Mouse (Mus musculus) cerebellum, postnatal 4 days (tissue): Measurements from ENCODE around the gene Gm20390.
"Not testable (repeated sequence)": the region's sequence is repeated elsewhere in the genome, so short reads cannot be mapped to it uniquely, and the experiment has no call there.

Source experiments
- DNase-seq, 2 experiments: peaks; one replicate each; pipeline ENCODE4 v3.0.0; 2022; ENCODE audit warnings: low spot score in 2 of 2, mixed read lengths in 1 of 2

The Gm20390 gene

GRCm38 (mm10) chr11:93965391-93965790 lies 2.7 kb downstream of the Gm20390 start:
- no peak for DNase-seq

GRCm38 (mm10) chr11:93963013-93963412 lies 5.1 kb downstream of the Gm20390 start:
- DNase-seq = no peak

GRCm38 (mm10) chr11:93961482-93961881 lies 6.6 kb downstream of the Gm20390 start:
- DNase-seq = no peak

GRCm38 (mm10) chr11:93957746-93958145 lies 10.3 kb downstream of the Gm20390 start:
- no peak for DNase-seq

DNA sequence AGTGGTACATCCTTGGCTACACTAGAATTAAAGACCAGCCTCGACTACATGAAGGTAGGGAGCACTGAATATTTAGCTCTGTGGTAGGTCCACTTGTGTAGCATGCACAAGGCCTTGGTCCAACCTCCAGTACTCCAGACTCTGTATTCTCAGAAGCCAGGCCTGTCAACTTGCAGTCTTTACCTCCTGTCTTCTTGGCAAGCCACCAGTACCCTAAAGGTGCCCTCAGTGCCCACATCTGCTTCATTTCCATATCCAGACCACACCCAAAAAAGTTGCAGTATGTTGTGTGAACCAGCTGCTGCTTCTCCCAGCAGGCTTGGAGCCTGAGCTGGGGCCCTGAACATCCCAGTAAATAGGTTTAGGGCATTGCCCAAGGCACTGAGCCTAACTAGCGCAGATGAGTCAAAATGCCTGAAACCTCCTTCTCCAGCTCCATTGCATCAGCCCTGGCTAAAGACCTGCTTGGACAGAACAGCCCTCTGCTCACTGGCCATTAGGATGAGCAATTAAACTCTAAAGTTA lies 11.0 kb downstream of the Gm20390 start:
- DNase-seq = no peak

GRCm38 (mm10) chr11:93956159-93956558 lies 11.9 kb downstream of the Gm20390 start, which contains the start of gene Nme2:
Gene Nme2 (minus strand): TSS chr11:93956259.
- DNase-seq = no peak

DNA sequence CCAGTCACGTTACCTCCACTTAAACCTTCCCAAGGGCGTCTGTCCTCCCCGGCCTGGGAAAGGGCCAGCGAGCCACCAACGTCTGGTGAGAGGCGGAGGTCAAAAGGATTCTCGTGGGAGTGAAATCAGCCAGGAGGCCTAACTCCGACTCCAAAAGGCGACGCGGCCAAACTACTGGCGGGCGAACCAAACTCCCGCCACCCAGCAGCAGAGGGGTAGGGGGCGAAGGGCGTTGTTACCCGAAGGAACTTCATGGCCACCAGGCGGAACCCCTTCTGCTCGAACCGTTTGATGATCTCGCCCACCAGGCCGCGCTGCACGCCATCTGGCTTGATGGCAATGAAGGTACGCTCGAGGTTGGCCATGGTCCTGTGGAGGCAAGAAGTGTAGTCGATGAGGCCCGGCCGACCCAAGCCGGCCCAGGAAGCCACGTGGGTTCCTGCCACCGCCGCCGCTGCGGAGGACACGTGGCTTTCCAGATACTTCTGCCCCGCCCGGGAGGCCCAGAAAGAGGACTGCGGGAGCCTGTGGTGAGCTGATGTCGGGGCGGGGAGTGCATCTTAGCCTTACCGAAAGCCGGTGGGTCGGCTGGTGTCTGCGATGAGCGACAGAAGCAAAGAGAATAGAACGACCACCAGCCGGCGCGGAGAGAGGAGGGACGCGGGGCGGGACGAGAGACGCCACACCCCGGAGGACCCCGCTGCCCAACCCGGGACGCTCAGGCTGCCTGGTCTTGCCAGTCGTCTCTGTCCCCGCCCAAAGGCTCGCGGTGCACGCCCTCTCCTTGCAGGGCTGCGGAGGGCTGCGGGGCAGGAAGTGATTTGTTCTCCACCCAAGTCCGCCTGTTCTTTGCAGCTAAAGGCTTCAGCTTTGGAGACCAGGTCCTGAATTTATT lies 12.6 kb downstream of the Gm20390 start:
- peak; percentile 75 to 86 for DNase-seq

GRCm38 (mm10) chr11:93954738-93955255 lies 13.3 kb downstream of the Gm20390 start:
- DNase-seq = no peak

GRCm38 (mm10) chr11:93952376-93952775 lies 15.7 kb downstream of the Gm20390 start:
- DNase-seq = no peak

GRCm38 (mm10) chr11:93950045-93950444 lies 18.0 kb downstream of the Gm20390 start:
- DNase-seq = no peak

- DNase-seq = no peak
Observed at GRCm38 (mm10) chr11:93948887-93949567, 19.1 kb downstream of the Gm20390 start.

DNA sequence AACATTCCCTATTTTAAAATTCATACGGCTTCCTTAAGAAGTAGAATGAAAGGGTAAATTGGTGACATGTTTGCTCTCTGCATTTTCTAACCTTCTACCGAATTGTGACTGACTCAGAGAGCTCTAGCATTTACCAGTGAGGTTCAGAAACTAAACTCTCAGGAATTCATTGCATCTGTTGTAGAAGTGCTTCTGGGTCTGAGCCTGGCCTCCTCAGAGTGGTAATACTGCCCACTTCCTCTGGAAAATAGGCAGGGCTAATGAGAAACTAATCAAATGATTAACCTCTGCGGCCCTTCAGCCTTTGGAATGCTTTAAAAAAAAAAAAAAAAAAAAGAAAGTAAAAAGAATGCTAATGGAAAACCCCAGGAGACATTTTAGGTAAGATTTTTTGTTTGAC lies 23.1 kb downstream of the Gm20390 start:
- no peak for DNase-seq

GRCm38 (mm10) chr11:93940906-93941305 lies 27.2 kb downstream of the Gm20390 start:
- no peak for DNase-seq

DNA sequence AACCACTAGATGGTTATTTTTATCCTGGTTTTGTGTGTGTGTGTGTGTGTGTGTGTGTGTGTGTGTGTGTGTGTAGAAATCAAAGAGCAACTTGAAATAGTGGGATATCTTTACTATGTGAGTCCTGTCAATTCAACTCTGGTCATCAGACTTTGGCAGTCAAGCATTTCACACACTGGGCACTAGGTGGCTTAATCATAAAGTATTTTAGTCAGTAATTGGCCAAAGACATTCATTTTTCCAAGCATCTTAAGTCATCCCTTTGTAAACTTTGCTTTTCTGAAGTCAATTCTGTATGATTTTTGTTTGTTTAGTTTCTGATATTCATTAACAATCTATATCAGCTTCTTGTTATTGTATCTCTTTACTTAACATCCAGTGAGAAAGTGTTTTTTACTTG lies 39.0 kb downstream of the Gm20390 start:
- DNase-seq = no peak

- DNase-seq = not testable (repeated sequence)
Observed at GRCm38 (mm10) chr11:93915019-93915418, 53.1 kb downstream of the Gm20390 start.

- no peak for DNase-seq
Observed at GRCm38 (mm10) chr11:93911603-93912002, 56.5 kb downstream of the Gm20390 start.

DNA sequence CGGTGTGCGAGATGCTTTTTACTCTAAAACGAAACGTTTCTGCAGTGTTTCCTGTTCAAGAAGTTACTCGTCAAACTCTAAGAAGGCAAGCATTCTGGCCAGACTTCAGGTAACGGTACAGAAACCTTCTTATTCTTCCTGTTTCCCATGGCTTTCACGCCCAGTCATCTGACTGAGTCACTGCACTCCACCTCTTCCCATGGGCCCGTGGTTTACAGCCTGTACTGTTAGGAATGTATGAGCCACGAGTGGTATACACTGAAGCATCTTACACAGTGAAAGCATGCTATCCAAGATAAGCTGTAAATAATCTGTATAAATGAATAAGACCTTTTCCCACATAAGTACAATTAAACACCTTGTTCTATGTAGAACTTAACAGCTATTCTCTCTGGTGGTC lies 59.3 kb downstream of the Gm20390 start:
- no peak for DNase-seq

DNA sequence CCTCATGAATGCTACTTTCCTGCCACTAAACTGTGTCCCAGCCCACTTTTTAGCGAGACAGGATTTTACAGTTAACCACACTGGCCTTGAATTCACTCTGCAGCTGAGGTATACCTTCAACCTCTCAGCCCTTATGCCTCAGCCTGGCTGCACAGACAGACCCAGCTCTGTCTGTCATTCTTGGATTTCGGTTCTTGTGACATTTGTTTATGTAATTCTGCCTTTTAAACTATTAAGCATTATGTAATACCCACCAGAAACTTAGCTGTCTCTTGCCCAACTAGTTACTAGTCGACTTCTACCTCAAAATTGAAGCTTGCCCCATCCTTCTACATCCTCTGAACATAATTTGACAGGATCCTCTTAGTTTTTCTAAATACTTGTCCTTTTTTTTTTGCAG lies 60.3 kb downstream of the Gm20390 start:
- no peak for DNase-seq

GRCm38 (mm10) chr11:93906834-93907233 lies 61.3 kb downstream of the Gm20390 start:
- no peak for DNase-seq
